Mouse (Mus musculus) liver, postnatal 0 days (tissue): Measurements from ENCODE around the gene Hyal1.

Experiments used
- CTCF ChIP-seq: sonication (generic); IDR thresholded peaks from 2 replicates; pipeline ENCODE4 v1.5.1; 2016; ENCODE audit warnings: antibody characterized with exemption, low read depth
- EP300 ChIP-seq: IDR thresholded peaks from 2 replicates; pipeline ENCODE4 v1.6.1; 2016; ENCODE audit warnings: antibody characterized with exemption, low read depth, mild to moderate bottlenecking

DNA sequence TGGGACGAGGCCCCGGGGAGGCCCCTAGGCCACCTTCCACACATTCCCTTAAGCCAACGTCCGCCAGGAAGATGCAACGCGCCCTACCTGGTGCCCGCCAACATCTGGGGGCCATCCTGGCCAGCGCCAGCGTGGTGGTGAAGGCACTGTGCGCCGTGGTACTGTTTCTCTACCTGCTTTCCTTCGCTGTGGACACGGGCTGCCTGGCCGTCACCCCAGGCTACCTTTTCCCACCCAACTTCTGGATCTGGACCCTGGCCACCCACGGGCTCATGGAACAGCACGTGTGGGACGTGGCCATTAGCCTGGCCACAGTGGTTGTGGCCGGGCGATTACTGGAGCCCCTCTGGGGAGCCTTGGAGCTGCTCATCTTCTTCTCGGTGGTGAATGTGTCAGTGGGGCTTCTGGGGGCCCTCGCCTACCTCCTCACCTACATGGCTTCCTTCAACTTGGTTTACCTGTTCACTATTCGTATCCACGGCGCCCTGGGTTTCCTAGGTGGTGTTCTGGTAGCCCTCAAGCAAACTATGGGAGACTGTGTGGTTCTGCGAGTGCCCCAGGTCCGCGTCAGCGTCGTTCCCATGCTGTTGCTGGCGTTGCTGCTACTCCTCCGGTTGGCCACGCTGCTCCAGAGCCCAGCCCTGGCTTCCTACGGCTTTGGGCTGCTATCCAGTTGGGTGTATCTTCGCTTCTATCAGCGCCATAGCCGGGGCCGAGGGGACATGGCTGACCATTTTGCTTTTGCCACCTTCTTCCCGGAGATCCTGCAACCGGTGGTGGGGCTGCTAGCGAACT lies 42.1 kb upstream of the Hyal1 start:
- TF ChIP-seq EP300, result no peak
- TF ChIP-seq CTCF, result no peak
